Mouse (Mus musculus) ES-E14 (cell line): Measurements from ENCODE around the gene Gng8. TPM values are rescaled to one million over a fixed set of nuclear protein-coding genes. Genes with fewer than 3 reads are reported as not detected.

Experiments used
- DNase-seq: peaks from one replicate; pipeline ENCODE4 v3.0.0-alpha.2; 2013; ENCODE audit warnings: low read depth, low spot score
- H3K27ac ChIP-seq: 2 replicates; pipeline ENCODE4 v1.5.1; 2012; ENCODE audit warnings: low read depth, mild to moderate bottlenecking, low read length, moderate library complexity, mixed read lengths; ENCODE audit not compliant: poor library complexity, insufficient read depth, severe bottlenecking
- H3K36me3 ChIP-seq: 2 replicates; pipeline ENCODE4 v1.6.1; 2012; ENCODE audit warnings: mild to moderate bottlenecking, low read length, moderate library complexity, mixed read lengths; ENCODE audit not compliant: control insufficient read depth, poor library complexity, insufficient read depth, severe bottlenecking
- H3K4me1 ChIP-seq, 2 experiments: fragments of 150-350 bp in 1 of 2; sonication (generic) in 1 of 2; 2 replicates each; pipeline ENCODE4 v1.6.1; 2012; ENCODE audit warnings: low read length in 2 of 2, mild to moderate bottlenecking in 1 of 2, mixed read lengths in 1 of 2; ENCODE audit not compliant: control insufficient read depth in 2 of 2, insufficient read depth in 2 of 2, poor library complexity in 1 of 2
- H3K4me3 ChIP-seq, 2 experiments: fragments of 150-350 bp in 1 of 2; sonication (generic) in 1 of 2; 2 replicates each; pipeline ENCODE4 v1.5.1; 2012; ENCODE audit warnings: low read length in 2 of 2, low read depth in 1 of 2, mild to moderate bottlenecking in 1 of 2, mixed read lengths in 1 of 2; ENCODE audit not compliant: insufficient read depth in 1 of 2, poor library complexity in 1 of 2, severe bottlenecking in 1 of 2
- H3K9ac ChIP-seq: 2 replicates; pipeline ENCODE4 v1.6.1; 2012; ENCODE audit warnings: low read depth, mild to moderate bottlenecking, low read length, mixed read lengths; ENCODE audit not compliant: poor library complexity, insufficient read depth, severe bottlenecking
- H3K9me3 ChIP-seq: fragments of 150-350 bp; sonication (generic); 2 replicates; pipeline ENCODE4 v1.6.1; 2012; ENCODE audit warnings: low read depth, mild to moderate bottlenecking, low read length; ENCODE audit not compliant: control insufficient read depth, insufficient read depth
- CHD2 ChIP-seq: IDR thresholded peaks from 2 replicates; pipeline ENCODE4 v1.6.1; 2014; ENCODE audit warnings: mild to moderate bottlenecking, low read depth, low read length, inconsistent platforms
- HCFC1 ChIP-seq: IDR thresholded peaks from 2 replicates; pipeline ENCODE4 v1.6.1; 2012; ENCODE audit warnings: low read length, inconsistent platforms, borderline replicate concordance; ENCODE audit not compliant: insufficient read depth
- MAFK ChIP-seq: IDR thresholded peaks from 2 replicates; pipeline ENCODE4 v1.6.1; 2014; ENCODE audit warnings: mild to moderate bottlenecking, low read depth, low read length, inconsistent platforms; ENCODE audit not compliant: insufficient read depth
- ZC3H11A ChIP-seq: IDR thresholded peaks from 2 replicates; pipeline ENCODE4 v1.6.1; 2012; ENCODE audit warnings: low read depth, mild to moderate bottlenecking, inconsistent platforms, low read length, borderline replicate concordance
- ZNF384 ChIP-seq: IDR thresholded peaks from 2 replicates; pipeline ENCODE4 v1.6.1; 2012; ENCODE audit warnings: low read depth, low read length, inconsistent platforms
- in situ Hi-C, 2 experiments: fragments of 600-800 bp; cut with MboI; formaldehyde crosslinking; loops; one replicate each; pipeline ENCODE4 v1.15.1; 2025; ENCODE audit warnings: low sequenced_read_pairs in 2 of 2, inconsistent platforms in 1 of 2; ENCODE audit not compliant: unreplicated experiment in 2 of 2
- total RNA-seq: library from RNA; depleted of rRNA; stranded (reverse); fragments of 300-350 nt; gene quantifications from 2 replicates; pipeline ENCODE4 v1.2.3, GENCODE M21; 2012

The Gng8 gene
- total RNA-seq, 1 experiment: 1.0 TPM

- peaks cover 38% of the 10 kb centered on the region for H3K36me3 ChIP-seq
- DNase-seq: no peak
Observed at GRCm38 (mm10) chr7:16913806-16914452, 22.3 kb downstream of the Gng8 start.

GRCm38 (mm10) chr7:16914453-16915343 lies 23.1 kb downstream of the Gng8 start:
- Histone ChIP-seq H3K27ac (no peak overlapping the region), H3K9ac (no peak overlapping the region), H3K4me3 (no peak overlapping the region), H3K9me3 (no peaks in the 10 kb centered on the region), H3K4me1 (peaks cover 0 to 20% of the 10 kb centered on the region in 2 experiments; a peak in 1 of 4 replicates), H3K36me3 (peaks cover 44% of the 10 kb centered on the region)
- in situ Hi-C loops: loop anchor here in 1 of 2 experiments (25.0 kb wide), 1 partner anchor 102 kb away; the partner anchor contains the start of genes Fkrp and Strn4
- TF ChIP-seq HCFC1 (no peak), CHD2 (no peak), MAFK (no peak), ZC3H11A (no peak), ZNF384 (no peak)
- no peak for DNase-seq

More at GRCm38 (mm10) chr7:16913806-16914452, 22.3 kb downstream of the Gng8 start:
- Histone ChIP-seq H3K9ac (no peak overlapping the region), H3K4me3 (no peak overlapping the region), H3K27ac (no peak overlapping the region), H3K4me1 (peaks cover 0 to 16% of the 10 kb centered on the region in 2 experiments; a peak in 1 of 4 replicates), H3K9me3 (no peaks in the 10 kb centered on the region)
- TF ChIP-seq HCFC1 (no peak), MAFK (no peak), ZC3H11A (0 out of 2 replicates have a peak, but pooled peaks have one; percentile 25)
- in situ Hi-C loops: loop anchor here in 1 of 2 experiments (25.0 kb wide), 1 partner anchor 102 kb away; the partner anchor contains the start of genes Fkrp and Strn4

GRCm38 (mm10) chr7:16915461-16916340 lies 24.1 kb downstream of the Gng8 start:
- H3K4me1 ChIP-seq: peaks cover 0 to 20% of the 10 kb centered on the region in 2 experiments; a peak in 1 of 4 replicates
- H3K4me3 ChIP-seq: no peak overlapping the region
- TF ChIP-seq CHD2: no peak
- TF ChIP-seq HCFC1: no peak
- TF ChIP-seq ZC3H11A: no peak
- TF ChIP-seq MAFK: no peak
- TF ChIP-seq ZNF384: no peak
- DNase-seq: no peak
- no peaks in the 10 kb centered on the region for H3K9me3 ChIP-seq
- no peak overlapping the region for H3K9ac ChIP-seq
- in situ Hi-C loops: loop anchor here in 1 of 2 experiments (25.0 kb wide), 1 partner anchor 103 kb away; the partner anchor contains the start of genes Fkrp and Strn4
- no peak overlapping the region for H3K27ac ChIP-seq
- H3K36me3 ChIP-seq: peaks cover 44% of the 10 kb centered on the region
